Mouse (Mus musculus) cerebellum, postnatal 25 days (tissue): Measurements from ENCODE around the gene Paqr5.
A peak's percentile ranks its signal among the peaks of the same experiment; 100 is the strongest.

ENCODE experiments used
- DNase-seq, 2 experiments: peaks; one replicate each; pipeline ENCODE4 v3.0.0; 2021; ENCODE audit warnings: mixed read lengths in 2 of 2

Paqr5 gene

GRCm38 (mm10) chr9:61952241-61952640 lies 74.4 kb downstream of the Paqr5 start:
- DNase-seq = no peak

- DNase-seq = peak; percentile 78 to 86
Observed at GRCm38 (mm10) chr9:61947402-61948346, 79.0 kb downstream of the Paqr5 start.

GRCm38 (mm10) chr9:61946623-61947401 lies 79.8 kb downstream of the Paqr5 start, which contains the start of gene Kif23:
Gene Kif23, minus strand, starts transcription at chr9:61946774.
- DNase-seq = peak; percentile 98 to 99

- DNase-seq = no peak
Observed at GRCm38 (mm10) chr9:61945973-61946611, 80.6 kb downstream of the Paqr5 start.

- no peak for DNase-seq
Observed at GRCm38 (mm10) chr9:61941054-61941453, 85.6 kb downstream of the Paqr5 start.

- no peak for DNase-seq
Observed at GRCm38 (mm10) chr9:61933333-61933732, 93.3 kb downstream of the Paqr5 start.

GRCm38 (mm10) chr9:61932009-61932408 lies 94.6 kb downstream of the Paqr5 start:
- no peak for DNase-seq

- no peak for DNase-seq
Observed at GRCm38 (mm10) chr9:61925086-61925660, 101.5 kb downstream of the Paqr5 start.

- no peak for DNase-seq
Observed at GRCm38 (mm10) chr9:61920331-61920730, 106.3 kb downstream of the Paqr5 start.

- DNase-seq = no peak
Observed at GRCm38 (mm10) chr9:61919464-61919863, 107.2 kb downstream of the Paqr5 start.

- no peak for DNase-seq
Observed at GRCm38 (mm10) chr9:61917436-61917835, 109.2 kb downstream of the Paqr5 start.

- no peak for DNase-seq
Observed at GRCm38 (mm10) chr9:61916986-61917385, 109.7 kb downstream of the Paqr5 start.

- DNase-seq = no peak
Observed at GRCm38 (mm10) chr9:61915393-61916005, 111.2 kb downstream of the Paqr5 start.

- no peak for DNase-seq
Observed at GRCm38 (mm10) chr9:61914917-61915300, 111.7 kb downstream of the Paqr5 start.

GRCm38 (mm10) chr9:61914203-61914916 lies 112.3 kb downstream of the Paqr5 start, which contains the start of gene Rplp1:
Gene Rplp1, minus strand, starts transcription at chr9:61914542.
- DNase-seq = peak; percentile 97

- no peak for DNase-seq
Observed at GRCm38 (mm10) chr9:61911300-61912128, 115.1 kb downstream of the Paqr5 start.

- peak in 1 of 2 experiments; percentile 49 for DNase-seq
Observed at GRCm38 (mm10) chr9:61910526-61911256, 116.0 kb downstream of the Paqr5 start.

GRCm38 (mm10) chr9:61909633-61910032 lies 117.0 kb downstream of the Paqr5 start:
- no peak for DNase-seq

- DNase-seq = no peak
Observed at GRCm38 (mm10) chr9:61908832-61909407, 117.7 kb downstream of the Paqr5 start.
